Mouse (Mus musculus) small intestine, adult 2 months (tissue): ENCODE measurements around the gene Plppr2. TPM values are rescaled to one million over a fixed set of nuclear protein-coding genes. Genes with fewer than 3 reads are reported as not detected.

ENCODE experiments used
- H3K27ac ChIP-seq: fragments of 200-500 bp; 2 replicates; pipeline ENCODE4 v1.5.1; 2012; ENCODE audit warnings: low read depth, low read length, control low read depth, inconsistent platforms; ENCODE audit not compliant: insufficient read depth
- H3K27me3 ChIP-seq: fragments of 200-500 bp; 2 replicates; pipeline ENCODE4 v1.6.1; 2012; ENCODE audit warnings: mild to moderate bottlenecking, moderate library complexity, low read length, inconsistent platforms; ENCODE audit not compliant: control insufficient read depth, insufficient read depth
- H3K36me3 ChIP-seq: fragments of 200-500 bp; 2 replicates; pipeline ENCODE4 v1.6.1; 2012; ENCODE audit warnings: mild to moderate bottlenecking, low read length, control low read depth, inconsistent platforms; ENCODE audit not compliant: control insufficient read depth, insufficient read depth
- H3K4me1 ChIP-seq: fragments of 200-500 bp; 2 replicates; pipeline ENCODE4 v1.6.1; 2012; ENCODE audit warnings: low read length, inconsistent platforms, mixed read lengths; ENCODE audit not compliant: control insufficient read depth, insufficient read depth, insufficient read length
- H3K4me3 ChIP-seq: fragments of 200-500 bp; 2 replicates; pipeline ENCODE4 v1.5.1; 2012; ENCODE audit warnings: low read depth, mild to moderate bottlenecking, control low read depth, inconsistent platforms, low read length, moderate library complexity
- CTCF ChIP-seq: fragments of 200-500 bp; IDR thresholded peaks from 2 replicates; pipeline ENCODE4 v1.5.1; 2012; ENCODE audit warnings: low read depth, mild to moderate bottlenecking, control low read depth, inconsistent platforms, low read length, moderate library complexity, mixed read lengths; ENCODE audit not compliant: insufficient replicate concordance, insufficient read length; ENCODE audit errors: extremely low read depth
- POLR2A ChIP-seq: fragments of 200-500 bp; IDR thresholded peaks from 2 replicates; pipeline ENCODE4 v1.6.1; 2012; ENCODE audit warnings: low read depth, mild to moderate bottlenecking, control low read depth, inconsistent platforms, low read length, moderate library complexity
- WGBS: fragments of 180-500 bp; shearing (Covaris S2); methylation state at CpG from one replicate; pipeline ENCODE4 v1.1.7; 2018; 5-methylcytosine and 5-hydroxymethylcytosine counted together
- polyA plus RNA-seq: library from polyadenylated mRNA; depleted of rRNA; stranded (reverse); fragments of >200 nt; gene quantifications from 2 replicates; pipeline ENCODE4 v1.2.3, GENCODE M21; 2012

Plppr2 gene
- polyA plus RNA-seq, 1 experiment, result 5.5 TPM

DNA sequence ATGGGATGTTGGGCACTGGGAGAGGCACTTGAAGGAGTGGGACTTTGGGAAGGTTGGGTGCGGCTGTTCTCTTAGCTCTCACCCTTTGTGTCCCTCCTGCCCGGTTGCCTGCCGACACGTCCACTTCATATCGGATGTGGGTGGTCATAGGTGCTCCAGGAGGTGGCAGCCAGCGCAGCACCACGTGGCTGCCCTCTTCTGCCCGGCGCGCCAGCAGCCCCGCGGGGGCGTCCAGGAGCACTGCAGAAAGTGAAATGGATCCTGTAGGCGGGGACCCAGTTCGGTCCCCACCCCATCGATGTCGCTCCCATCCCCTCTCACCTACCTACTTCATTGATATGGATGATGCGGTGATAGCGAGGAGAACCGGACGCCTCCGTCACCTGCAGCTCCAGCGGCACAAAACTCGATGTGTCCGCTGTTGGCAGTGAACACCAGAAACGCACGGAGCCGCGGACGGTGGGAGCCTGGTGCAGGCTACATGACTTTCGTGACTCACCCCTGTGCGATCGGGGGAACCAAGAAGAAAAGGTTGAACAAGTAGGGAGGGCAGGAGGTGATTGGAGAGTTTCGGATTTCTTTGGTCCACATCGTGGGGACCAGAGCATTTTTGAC is 24.6 kb downstream of the Plppr2 start:
- Histone ChIP-seq H3K27ac (no peak overlapping the region), H3K27me3 (peaks cover 29% of the 10 kb centered on the region), H3K4me1 (peaks cover 17% of the 10 kb centered on the region), H3K4me3 (peak overlapping the region; percentile 57), H3K36me3 (no peaks in the 10 kb centered on the region)
- WGBS, result 7% methylated on average over 35 of the region's 35 CpGs
- TF ChIP-seq POLR2A (no peak), CTCF (no peak)

DNA sequence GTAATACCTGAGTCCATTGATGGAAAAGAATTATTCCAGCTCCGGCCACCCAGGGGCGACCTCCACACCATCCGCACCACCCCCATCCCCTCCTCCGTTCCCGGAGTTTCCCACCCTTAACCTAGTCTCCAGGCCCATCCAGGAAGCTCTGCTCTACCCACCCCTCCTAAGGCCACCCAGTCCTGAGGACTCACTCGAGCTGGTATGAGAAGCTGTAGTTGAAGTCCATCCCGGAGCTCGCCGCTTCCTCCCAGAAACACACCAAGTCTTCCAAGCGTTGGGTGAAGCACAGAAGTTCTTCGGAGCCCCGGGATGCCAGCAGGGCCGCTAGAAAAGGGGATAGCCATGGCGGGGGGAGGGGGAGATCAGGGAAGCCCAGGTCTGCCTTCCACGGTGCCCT is 25.2 kb downstream of the Plppr2 start:
- Histone ChIP-seq H3K27ac (no peak overlapping the region), H3K27me3 (peaks cover 29% of the 10 kb centered on the region), H3K4me3 (peak overlapping the region; percentile 57), H3K36me3 (no peaks in the 10 kb centered on the region), H3K4me1 (peaks cover 17% of the 10 kb centered on the region)
- TF ChIP-seq POLR2A, result no peak
- TF ChIP-seq CTCF, result no peak
- under 1% methylated on average over 15 of the region's 15 CpGs for WGBS

DNA sequence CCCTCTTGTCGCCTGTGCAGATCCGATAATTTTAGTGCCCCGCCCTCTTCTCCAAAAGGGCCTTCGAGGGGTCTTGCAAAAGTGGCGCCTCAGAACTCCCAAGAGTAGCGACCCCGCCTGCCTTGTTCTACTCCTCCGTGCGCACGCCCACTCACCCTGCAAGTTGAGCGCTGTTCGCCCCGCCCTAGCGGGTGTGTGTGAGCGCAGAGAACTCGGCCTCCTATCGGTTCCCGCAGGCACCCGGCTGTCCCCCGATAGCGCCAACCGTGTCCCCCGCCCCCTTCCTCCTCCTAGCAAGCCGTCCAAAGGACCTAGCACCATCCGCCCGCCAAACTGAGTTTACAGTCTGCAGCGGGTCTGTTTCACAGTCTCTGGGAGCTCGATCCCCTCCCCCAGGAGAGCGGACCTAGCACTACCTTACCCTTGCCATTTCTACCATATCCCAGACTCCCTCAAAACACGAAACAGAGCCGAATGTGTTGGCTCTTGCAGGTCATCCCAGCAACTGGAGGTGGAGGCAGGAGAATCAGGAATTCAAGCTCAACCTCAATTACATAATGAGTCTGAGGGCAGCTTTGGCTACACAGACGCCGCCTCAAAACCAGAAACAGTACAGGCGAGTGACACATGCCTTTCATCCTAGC is 25.7 kb downstream of the Plppr2 start:
- Histone ChIP-seq H3K4me3 (peak overlapping the region; percentile 57), H3K27ac (no peak overlapping the region), H3K27me3 (peaks cover 32% of the 10 kb centered on the region), H3K36me3 (no peaks in the 10 kb centered on the region), H3K4me1 (peaks cover 17% of the 10 kb centered on the region)
- WGBS, result 5% methylated on average over 34 of the region's 34 CpGs
- no peak for TF ChIP-seq POLR2A
- no peak for TF ChIP-seq CTCF

DNA sequence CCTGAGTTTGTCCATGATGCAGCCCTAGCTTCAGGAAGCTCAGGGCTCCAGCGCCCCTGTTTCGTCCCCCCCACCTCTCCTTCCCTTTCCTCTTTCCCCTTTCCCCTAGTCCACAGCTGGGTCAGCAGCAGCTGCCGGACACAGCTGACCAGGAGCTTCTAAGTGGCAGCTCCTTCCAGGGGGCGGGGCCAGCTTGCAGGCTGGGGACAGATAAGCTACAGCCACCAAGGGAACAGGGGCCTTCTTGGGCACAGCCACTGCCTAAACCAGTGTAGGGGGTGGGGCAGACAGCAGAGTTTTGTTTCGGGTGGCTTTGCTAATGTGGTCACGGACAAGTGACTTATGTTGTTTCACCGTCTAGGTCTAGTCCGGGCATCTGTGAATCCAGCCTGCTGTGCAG is 26.6 kb downstream of the Plppr2 start, which contains the start of gene Epor:
Gene Epor, minus strand, starts transcription at position 90 of the 400 bp plus-strand sequence.
- H3K36me3 ChIP-seq, result no peaks in the 10 kb centered on the region

DNA sequence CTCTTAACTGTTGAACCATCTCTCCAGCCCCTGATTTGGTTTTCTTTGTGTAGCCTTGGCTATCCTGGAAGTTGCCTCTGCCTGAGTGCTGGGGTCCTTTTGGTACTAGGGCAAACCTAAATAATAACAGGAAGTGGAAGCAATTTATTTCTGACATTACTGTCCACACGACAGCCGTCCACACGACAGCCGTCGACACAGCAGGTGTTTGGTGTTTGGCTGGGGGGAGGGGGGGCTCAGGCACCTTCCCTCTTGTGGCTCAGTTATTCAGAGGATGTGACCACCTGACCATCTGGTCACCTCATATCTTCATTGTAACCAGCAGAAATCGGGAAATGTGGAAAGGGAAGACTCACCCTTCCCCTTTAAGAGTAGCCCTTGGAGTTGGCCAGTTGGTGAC is 32.0 kb downstream of the Plppr2 start:
- Histone ChIP-seq H3K4me1 (no peaks in the 10 kb centered on the region), H3K4me3 (no peak overlapping the region), H3K27ac (no peak overlapping the region), H3K27me3 (peaks cover 2% of the 10 kb centered on the region; the same call in 1 of the 2 replicates), H3K36me3 (no peaks in the 10 kb centered on the region)
- WGBS, result 41% methylated on average over 6 of the region's 6 CpGs
- no peak for TF ChIP-seq POLR2A
- TF ChIP-seq CTCF, result no peak

More for the DNA sequence above, 26.6 kb downstream of the Plppr2 start, which contains the start of gene Epor:
- Histone ChIP-seq H3K4me3 (peak within 1 kb of the TSS; percentile 57), H3K4me1 (peaks cover 15% of the 10 kb centered on the region), H3K27me3 (peaks cover 32% of the 10 kb centered on the region), H3K27ac (no peak within 1 kb of the TSS)
- 42% methylated on average over 8 of the region's 8 CpGs for WGBS
- TF ChIP-seq CTCF, result no peak
- TF ChIP-seq POLR2A, result no peak

DNA sequence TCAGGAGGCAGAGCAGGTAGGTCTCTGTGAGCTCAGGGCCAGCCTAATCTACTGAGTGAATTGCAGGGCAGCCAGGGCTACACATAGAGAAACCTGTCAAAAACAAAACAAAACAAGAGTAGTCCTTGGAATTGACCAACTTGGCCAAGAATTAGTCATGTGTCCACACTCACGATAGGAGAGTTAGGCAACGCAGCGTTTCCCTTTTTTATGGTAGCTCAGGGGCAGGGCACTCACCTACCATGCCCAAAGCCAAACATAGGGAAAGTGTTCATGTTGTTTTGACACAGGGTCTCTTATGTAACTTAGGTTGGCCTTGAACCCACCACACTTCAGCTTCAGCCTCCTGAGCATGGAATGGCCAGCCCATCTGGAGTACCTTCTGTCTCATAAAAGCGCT is 32.5 kb downstream of the Plppr2 start:
- whole genome bisulfite sequencing, result 69% methylated on average over 4 of the region's 4 CpGs
- H3K27me3 ChIP-seq, result peaks cover 2% of the 10 kb centered on the region; the same call in 1 of the 2 replicates
- H3K36me3 ChIP-seq, result no peaks in the 10 kb centered on the region
- no peak overlapping the region for H3K27ac ChIP-seq
- H3K4me3 ChIP-seq, result no peak overlapping the region
- TF ChIP-seq CTCF (no peak), POLR2A (no peak)
- no peaks in the 10 kb centered on the region for H3K4me1 ChIP-seq

DNA sequence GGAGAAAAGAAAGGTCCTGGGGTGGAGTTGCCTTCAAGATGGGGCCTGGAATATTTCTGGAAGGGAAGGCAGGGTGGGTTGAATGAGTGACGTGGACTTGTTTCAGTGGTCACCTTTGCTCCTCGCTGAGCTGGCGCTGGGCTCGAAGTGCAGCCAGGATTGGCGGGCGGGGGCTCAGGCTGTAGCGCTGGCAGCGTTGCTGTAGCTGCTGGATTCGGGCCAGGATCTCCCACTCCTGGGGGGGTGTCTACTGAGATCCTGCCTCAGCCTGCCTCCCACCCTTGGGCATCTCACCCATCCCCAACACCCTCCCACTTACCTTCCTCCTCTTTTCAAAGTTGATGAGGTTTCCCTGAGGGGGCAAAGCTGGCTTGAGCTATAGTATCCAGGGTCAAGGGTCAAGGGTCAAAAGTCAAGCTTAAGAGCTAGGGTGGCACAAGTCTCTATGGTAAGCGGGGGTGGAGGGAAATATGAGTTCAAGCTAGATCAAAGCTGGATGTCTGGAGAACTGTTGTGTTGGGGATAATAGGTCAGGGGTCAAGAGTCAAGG is 39.9 kb downstream of the Plppr2 start:
- Histone ChIP-seq H3K4me1 (no peaks in the 10 kb centered on the region), H3K27me3 (no peaks in the 10 kb centered on the region), H3K36me3 (no peaks in the 10 kb centered on the region), H3K27ac (no peak overlapping the region), H3K4me3 (no peak overlapping the region)
- 63% methylated on average over 10 of the region's 10 CpGs for WGBS
- TF ChIP-seq POLR2A (no peak), CTCF (no peak)
